Mouse (Mus musculus) heart, embryonic 13.5 days (tissue): ENCODE data around the gene Ank3. TPM values are rescaled to one million over a fixed set of nuclear protein-coding genes. Genes with fewer than 3 reads are reported as not detected.

Experiments
- ATAC-seq: fragments of 200-750 bp; cut with Nextera tagmentation; 2 replicates; pipeline ENCODE4 v1.8.0; 2017; ENCODE audit warnings: moderate TSS enrichment; ENCODE audit not compliant: insufficient number of reproducible peaks, low FRiP score, low TSS enrichment; ENCODE audit errors: extremely low read depth
- H3K27ac ChIP-seq: fragments of 300-500 bp; sonication (generic); replicated peaks from 2 replicates; pipeline ENCODE4 v1.5.1; 2015; ENCODE audit warnings: moderate library complexity, mild to moderate bottlenecking, inconsistent platforms
- H3K27me3 ChIP-seq: fragments of 300-500 bp; sonication (generic); replicated peaks from 2 replicates; pipeline ENCODE4 v1.6.1; 2015; ENCODE audit warnings: mild to moderate bottlenecking, inconsistent platforms
- H3K36me3 ChIP-seq: fragments of 300-500 bp; sonication (generic); 2 replicates; pipeline ENCODE4 v1.6.1; 2015; ENCODE audit warnings: mild to moderate bottlenecking, inconsistent platforms
- H3K4me1 ChIP-seq: fragments of 300-500 bp; sonication (generic); 2 replicates; pipeline ENCODE4 v1.6.1; 2015; ENCODE audit warnings: inconsistent platforms
- H3K4me2 ChIP-seq: fragments of 300-500 bp; sonication (generic); 2 replicates; pipeline ENCODE4 v1.6.1; 2015; ENCODE audit warnings: inconsistent platforms, mild to moderate bottlenecking, moderate library complexity
- H3K4me3 ChIP-seq: fragments of 300-500 bp; sonication (generic); 2 replicates; pipeline ENCODE4 v1.5.1; 2015; ENCODE audit warnings: moderate library complexity, mild to moderate bottlenecking, inconsistent platforms
- H3K9ac ChIP-seq: fragments of 300-500 bp; sonication (generic); 2 replicates; pipeline ENCODE4 v1.6.1; 2015; ENCODE audit warnings: inconsistent platforms, mild to moderate bottlenecking, moderate library complexity
- H3K9me3 ChIP-seq: fragments of 300-500 bp; sonication (generic); 2 replicates; pipeline ENCODE4 v1.6.1; 2016; ENCODE audit warnings: inconsistent platforms
- WGBS: fragments of 180-500 bp; shearing (Covaris S2); methylation state at CpG from one replicate; pipeline ENCODE4 v1.1.7; 2015; ENCODE audit warnings: mixed read lengths; 5-methylcytosine and 5-hydroxymethylcytosine counted together
- polyA plus RNA-seq: library from polyadenylated mRNA; unstranded; fragments of >200 nt; fragmentation: Nextera tagmentation; extraction: Ambion mirVana; gene quantifications from 2 replicates; pipeline ENCODE4 v1.2.1, GENCODE M21; 2015

Ank3 gene
- polyA plus RNA-seq, 1 experiment from 2014 or later: 30.8 TPM

- no peaks in the 10 kb centered on the region for H3K9me3 ChIP-seq
- H3K27me3 ChIP-seq: no peaks in the 10 kb centered on the region; the same call in 1 of the 2 replicates
- H3K36me3 ChIP-seq: peaks cover 12% of the 10 kb centered on the region
- H3K27ac ChIP-seq: no peak overlapping the region
- H3K4me2 ChIP-seq: no peak overlapping the region
- 34% methylated on average over 4 of the region's 4 CpGs for WGBS
- no peak for ATAC-seq
- peaks cover 16% of the 10 kb centered on the region for H3K4me1 ChIP-seq
- H3K9ac ChIP-seq: no peak overlapping the region
- no peak overlapping the region for H3K4me3 ChIP-seq
Measured at GRCm38 (mm10) chr10:69845749-69846148, 447.2 kb downstream of the Ank3 start.

GRCm38 (mm10) chr10:69852366-69853091 is 454.0 kb downstream of the Ank3 start:
- no peak for ATAC-seq
- no peak overlapping the region for H3K4me3 ChIP-seq
- H3K9ac ChIP-seq: no peak overlapping the region
- H3K4me1 ChIP-seq: no peaks in the 10 kb centered on the region
- H3K27me3 ChIP-seq: no peaks in the 10 kb centered on the region
- H3K36me3 ChIP-seq: peaks cover 39% of the 10 kb centered on the region
- no peak overlapping the region for H3K27ac ChIP-seq
- WGBS: 64% methylated on average over 5 of the region's 5 CpGs
- H3K4me2 ChIP-seq: no peak overlapping the region
- no peaks in the 10 kb centered on the region for H3K9me3 ChIP-seq

- Histone ChIP-seq H3K27ac (no peak overlapping the region), H3K27me3 (no peaks in the 10 kb centered on the region), H3K9ac (no peak overlapping the region), H3K4me1 (peaks cover 16% of the 10 kb centered on the region), H3K4me3 (no peak overlapping the region), H3K36me3 (peaks cover 38% of the 10 kb centered on the region), H3K4me2 (no peak overlapping the region), H3K9me3 (no peaks in the 10 kb centered on the region)
- WGBS: 82% methylated on average over 8 of the region's 8 CpGs
- no peak for ATAC-seq
Measured at GRCm38 (mm10) chr10:69854587-69855185, 456.1 kb downstream of the Ank3 start.

- H3K27me3 ChIP-seq: no peaks in the 10 kb centered on the region
- H3K9me3 ChIP-seq: no peaks in the 10 kb centered on the region
- H3K9ac ChIP-seq: no peak overlapping the region
- H3K27ac ChIP-seq: no peak overlapping the region
- H3K4me1 ChIP-seq: peaks cover 24% of the 10 kb centered on the region
- no peak overlapping the region for H3K4me2 ChIP-seq
- peaks cover 19% of the 10 kb centered on the region for H3K36me3 ChIP-seq
- WGBS: 87% methylated on average over 9 of the region's 9 CpGs
- ATAC-seq: no peak
- H3K4me3 ChIP-seq: no peak overlapping the region
Measured at GRCm38 (mm10) chr10:69858011-69858410, 459.4 kb downstream of the Ank3 start.

GRCm38 (mm10) chr10:69858897-69859605 is 460.5 kb downstream of the Ank3 start:
- Histone ChIP-seq H3K4me2 (no peak overlapping the region), H3K27ac (peak overlapping the region; percentile 61), H3K36me3 (peaks cover 19% of the 10 kb centered on the region), H3K4me3 (no peak overlapping the region), H3K9ac (no peak overlapping the region), H3K4me1 (peaks cover 29% of the 10 kb centered on the region), H3K27me3 (no peaks in the 10 kb centered on the region), H3K9me3 (no peaks in the 10 kb centered on the region)
- ATAC-seq: no peak
- 35% methylated on average over 4 of the region's 4 CpGs for WGBS

GRCm38 (mm10) chr10:69859848-69860479 is 461.4 kb downstream of the Ank3 start:
- H3K9ac ChIP-seq: no peak overlapping the region
- H3K27ac ChIP-seq: no peak overlapping the region
- WGBS: 77% methylated on average over 7 of the region's 7 CpGs
- H3K4me3 ChIP-seq: no peak overlapping the region
- peaks cover 29% of the 10 kb centered on the region for H3K4me1 ChIP-seq
- no peaks in the 10 kb centered on the region for H3K27me3 ChIP-seq
- no peak for ATAC-seq
- no peak overlapping the region for H3K4me2 ChIP-seq
- no peaks in the 10 kb centered on the region for H3K9me3 ChIP-seq
- H3K36me3 ChIP-seq: peaks cover 16% of the 10 kb centered on the region

GRCm38 (mm10) chr10:69862829-69863228 is 464.3 kb downstream of the Ank3 start:
- peak overlapping the region; percentile 59 for H3K27ac ChIP-seq
- H3K4me3 ChIP-seq: no peak overlapping the region
- H3K9ac ChIP-seq: no peak overlapping the region
- 28% methylated on average over 8 of the region's 8 CpGs for WGBS
- no peaks in the 10 kb centered on the region for H3K9me3 ChIP-seq
- peaks cover 29% of the 10 kb centered on the region for H3K4me1 ChIP-seq
- peaks cover 7% of the 10 kb centered on the region for H3K36me3 ChIP-seq
- H3K27me3 ChIP-seq: no peaks in the 10 kb centered on the region
- ATAC-seq: no peak
- H3K4me2 ChIP-seq: no peak overlapping the region

- no peaks in the 10 kb centered on the region for H3K27me3 ChIP-seq
- ATAC-seq: no peak
- H3K4me3 ChIP-seq: no peak overlapping the region
- no peaks in the 10 kb centered on the region for H3K9me3 ChIP-seq
- H3K27ac ChIP-seq: no peak overlapping the region
- H3K36me3 ChIP-seq: peaks cover 38% of the 10 kb centered on the region
- 12% methylated on average over 5 of the region's 5 CpGs for WGBS
- H3K9ac ChIP-seq: no peak overlapping the region
- H3K4me2 ChIP-seq: no peak overlapping the region
- H3K4me1 ChIP-seq: peaks cover 26% of the 10 kb centered on the region
Measured at GRCm38 (mm10) chr10:69870348-69870747, 471.8 kb downstream of the Ank3 start.

GRCm38 (mm10) chr10:69870947-69871346 is 472.4 kb downstream of the Ank3 start:
- ATAC-seq: no peak
- no peak overlapping the region for H3K9ac ChIP-seq
- 89% methylated on average over 14 of the region's 14 CpGs for WGBS

GRCm38 (mm10) chr10:69872182-69872741 is 473.7 kb downstream of the Ank3 start:
- no peaks in the 10 kb centered on the region for H3K27me3 ChIP-seq
- ATAC-seq: peak; percentile 17; the same call in 1 of the 2 replicates
- H3K27ac ChIP-seq: peak overlapping the region; percentile 92
- H3K9me3 ChIP-seq: no peaks in the 10 kb centered on the region
- peak overlapping the region; percentile 44 for H3K4me2 ChIP-seq
- H3K9ac ChIP-seq: peak overlapping the region; percentile 65
- no peak overlapping the region for H3K4me3 ChIP-seq
- WGBS: 38% methylated on average over 10 of the region's 10 CpGs
- peaks cover 46% of the 10 kb centered on the region for H3K36me3 ChIP-seq
- peaks cover 26% of the 10 kb centered on the region for H3K4me1 ChIP-seq

More at GRCm38 (mm10) chr10:69870947-69871346, 472.4 kb downstream of the Ank3 start:
- H3K9me3 ChIP-seq: no peaks in the 10 kb centered on the region
- no peak overlapping the region for H3K27ac ChIP-seq
- H3K4me1 ChIP-seq: peaks cover 26% of the 10 kb centered on the region
- no peak overlapping the region for H3K4me2 ChIP-seq
- no peak overlapping the region for H3K4me3 ChIP-seq
- H3K36me3 ChIP-seq: peaks cover 42% of the 10 kb centered on the region
- H3K27me3 ChIP-seq: no peaks in the 10 kb centered on the region

GRCm38 (mm10) chr10:69872892-69873291 is 474.3 kb downstream of the Ank3 start:
- no peak overlapping the region for H3K9ac ChIP-seq
- H3K27ac ChIP-seq: peak overlapping the region; percentile 92
- no peak for ATAC-seq
- no peaks in the 10 kb centered on the region for H3K9me3 ChIP-seq
- H3K27me3 ChIP-seq: no peaks in the 10 kb centered on the region
- WGBS: 79% methylated on average over 5 of the region's 5 CpGs
- peaks cover 26% of the 10 kb centered on the region for H3K4me1 ChIP-seq
- no peak overlapping the region for H3K4me3 ChIP-seq
- H3K36me3 ChIP-seq: peaks cover 44% of the 10 kb centered on the region
- H3K4me2 ChIP-seq: peak overlapping the region; percentile 44
